Mouse (Mus musculus) limb, embryonic 10.5 days (tissue): ENCODE measurements around the gene Psma7. TPM values are rescaled to one million over a fixed set of nuclear protein-coding genes. Genes with fewer than 3 reads are reported as not detected.
A peak's percentile ranks its signal among the peaks of the same experiment; 100 is the strongest.

ENCODE experiments used
- DNase-seq: peaks from one replicate; pipeline ENCODE4 v3.0.0-alpha.2; 2017; ENCODE audit warnings: low spot score
- H3K27ac ChIP-seq: fragments of 300-500 bp; sonication (generic); 2 replicates; pipeline ENCODE4 v1.5.1; 2016; ENCODE audit warnings: mild to moderate bottlenecking
- H3K27me3 ChIP-seq: fragments of 300-500 bp; sonication (generic); 2 replicates; pipeline ENCODE4 v1.6.1; 2016; ENCODE audit warnings: low read depth, mild to moderate bottlenecking; ENCODE audit not compliant: poor library complexity, severe bottlenecking
- H3K36me3 ChIP-seq: fragments of 300-500 bp; sonication (generic); 2 replicates; pipeline ENCODE4 v1.6.1; 2016; ENCODE audit warnings: mild to moderate bottlenecking, moderate library complexity
- H3K4me1 ChIP-seq: fragments of 300-500 bp; sonication (generic); 2 replicates; pipeline ENCODE4 v1.6.1; 2016
- H3K4me3 ChIP-seq: fragments of 300-500 bp; sonication (generic); 2 replicates; pipeline ENCODE4 v1.5.1; 2016; ENCODE audit warnings: mild to moderate bottlenecking, moderate library complexity
- H3K9me3 ChIP-seq: fragments of 300-500 bp; sonication (generic); replicated peaks from 2 replicates; pipeline ENCODE4 v1.6.1; 2016; ENCODE audit warnings: mild to moderate bottlenecking
- WGBS: fragments of 180-500 bp; shearing (Covaris S2); methylation state at CpG from one replicate; pipeline ENCODE4 v1.1.7; 2016; 5-methylcytosine and 5-hydroxymethylcytosine counted together
- polyA plus RNA-seq: library from polyadenylated mRNA; unstranded; fragments of >200 nt; fragmentation: Nextera tagmentation; extraction: Ambion mirVana; gene quantifications from 2 replicates; pipeline ENCODE4 v1.2.1, GENCODE M21; 2016

Psma7 gene
- 868 and 947 TPM in 2 replicates for polyA plus RNA-seq

DNA sequence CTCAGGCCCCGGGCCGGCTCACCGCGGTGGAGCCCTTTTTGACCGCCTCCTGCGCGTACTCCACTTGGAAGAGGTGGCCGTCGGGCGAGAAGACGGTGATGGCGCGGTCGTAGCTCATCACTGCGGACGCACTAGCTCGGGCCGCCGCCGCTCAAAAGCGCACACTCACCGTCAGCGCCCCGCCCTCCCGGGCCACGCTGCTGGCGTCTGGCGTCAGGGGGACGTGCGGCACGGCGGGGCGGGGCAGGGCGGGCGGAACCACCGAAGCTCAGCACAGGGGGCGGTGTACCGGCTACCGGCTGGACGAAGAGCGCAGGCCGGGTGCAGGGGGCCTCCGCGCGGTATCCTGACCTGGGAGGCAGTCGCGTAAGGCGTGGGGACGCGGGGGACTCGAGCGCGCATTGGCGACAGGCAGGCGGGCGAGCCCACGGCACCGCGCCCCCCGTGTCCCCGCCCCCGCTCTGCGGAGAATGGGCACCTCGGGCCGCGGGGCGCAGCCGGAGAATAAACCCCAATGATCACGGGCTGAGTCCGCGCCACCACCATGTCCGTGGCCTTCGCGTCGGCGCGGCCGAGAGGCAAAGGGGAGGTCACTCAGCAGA is at the start of gene Psma7, which contains the start of gene Ss18l1:
Psma7 (minus strand) TSS at position 178 of the 602 bp plus-strand sequence.
Ss18l1 (plus strand) TSS at position 254 of the 602 bp plus-strand sequence.
- Histone ChIP-seq H3K36me3 (peaks cover 46% of the 10 kb centered on the region), H3K27ac (peak within 1 kb of the TSS; percentile 97), H3K4me1 (peaks cover 38% of the 10 kb centered on the region), H3K27me3 (no peaks in the 10 kb centered on the region), H3K9me3 (no peaks in the 10 kb centered on the region), H3K4me3 (peak within 1 kb of the TSS; percentile 73)
- under 1% methylated on average over 78 of the region's 78 CpGs for WGBS
- peak; percentile 94 for DNase-seq

DNA sequence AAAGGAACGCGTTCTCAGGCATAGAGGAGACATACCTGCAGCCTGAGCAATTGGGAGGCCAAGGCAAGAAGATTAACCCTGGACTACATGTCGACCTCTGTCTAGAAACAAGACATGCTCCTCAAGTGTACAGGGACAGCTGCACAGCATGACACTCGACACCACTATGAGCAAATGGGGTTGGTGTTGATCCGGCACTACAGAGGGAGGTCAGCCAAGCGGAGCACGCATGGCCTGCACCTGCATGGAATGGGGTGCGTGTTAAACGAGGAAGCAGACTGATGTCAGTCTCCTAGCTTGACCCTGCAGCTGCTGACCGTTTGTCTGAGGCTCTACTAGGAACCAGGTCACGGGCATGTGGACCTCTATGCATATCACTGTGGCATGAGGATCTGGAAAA is 48.1 kb upstream of the Psma7 start:
- Histone ChIP-seq H3K4me1 (peaks cover 20% of the 10 kb centered on the region), H3K36me3 (peaks cover 3% of the 10 kb centered on the region), H3K27me3 (peaks cover 9% of the 10 kb centered on the region; the same call in 1 of the 2 replicates), H3K4me3 (no peak overlapping the region), H3K9me3 (no peaks in the 10 kb centered on the region), H3K27ac (no peak overlapping the region)
- no peak for DNase-seq
- WGBS, result 69% methylated on average over 11 of the region's 11 CpGs

DNA sequence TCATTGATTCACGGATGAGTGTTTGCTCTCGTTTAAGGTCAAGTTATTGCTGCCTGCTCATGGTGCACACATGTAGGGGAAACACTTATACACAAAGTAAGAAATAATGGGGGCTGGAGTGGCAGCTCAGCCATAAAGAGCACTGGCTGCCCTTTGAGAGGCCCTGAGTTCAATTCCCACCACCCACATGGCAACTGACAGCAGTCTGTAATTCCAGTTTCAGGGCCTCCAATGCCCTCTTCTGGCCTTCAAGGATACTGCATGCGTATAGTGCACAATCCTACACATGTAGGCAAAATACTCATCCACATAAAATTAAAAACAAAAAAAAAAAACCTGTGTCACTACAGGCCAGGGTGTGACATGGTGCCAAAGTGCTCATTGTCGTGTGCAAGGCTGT is 45.2 kb upstream of the Psma7 start:
- Histone ChIP-seq H3K4me3 (no peak overlapping the region), H3K27ac (no peak overlapping the region), H3K27me3 (0 out of 2 replicates have a peak, but pooled peaks cover 8% of the 10 kb centered on the region), H3K4me1 (peaks cover 35% of the 10 kb centered on the region), H3K9me3 (no peaks in the 10 kb centered on the region), H3K36me3 (peaks cover 20% of the 10 kb centered on the region)
- no peak for DNase-seq
- 89% methylated on average over 4 of the region's 4 CpGs for WGBS

DNA sequence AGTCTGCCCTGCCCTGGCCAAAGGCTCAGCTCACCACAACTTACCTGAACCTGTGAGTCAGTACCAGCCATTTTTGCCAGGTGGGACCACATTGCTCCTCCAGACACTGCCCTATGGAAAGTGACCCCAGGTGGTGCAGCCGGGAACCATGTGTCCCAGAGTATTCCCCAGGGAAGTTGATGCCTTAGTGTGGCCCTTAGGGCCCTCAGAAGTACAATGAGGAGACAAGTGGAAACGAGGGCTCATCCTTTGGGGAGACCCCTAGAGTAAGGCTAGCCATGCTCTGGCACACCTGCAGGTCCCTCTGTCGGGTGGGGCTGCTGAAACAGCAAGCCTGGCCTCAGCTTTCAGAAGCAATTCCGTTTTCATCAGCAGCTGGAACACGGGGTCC is 44.4 kb upstream of the Psma7 start:
- WGBS, result 86% methylated on average over 5 of the region's 5 CpGs
- Histone ChIP-seq H3K36me3 (peaks cover 28% of the 10 kb centered on the region), H3K9me3 (no peaks in the 10 kb centered on the region), H3K4me1 (peaks cover 35% of the 10 kb centered on the region), H3K27me3 (0 out of 2 replicates have a peak, but pooled peaks cover 8% of the 10 kb centered on the region), H3K27ac (no peak overlapping the region), H3K4me3 (no peak overlapping the region)
- no peak for DNase-seq

DNA sequence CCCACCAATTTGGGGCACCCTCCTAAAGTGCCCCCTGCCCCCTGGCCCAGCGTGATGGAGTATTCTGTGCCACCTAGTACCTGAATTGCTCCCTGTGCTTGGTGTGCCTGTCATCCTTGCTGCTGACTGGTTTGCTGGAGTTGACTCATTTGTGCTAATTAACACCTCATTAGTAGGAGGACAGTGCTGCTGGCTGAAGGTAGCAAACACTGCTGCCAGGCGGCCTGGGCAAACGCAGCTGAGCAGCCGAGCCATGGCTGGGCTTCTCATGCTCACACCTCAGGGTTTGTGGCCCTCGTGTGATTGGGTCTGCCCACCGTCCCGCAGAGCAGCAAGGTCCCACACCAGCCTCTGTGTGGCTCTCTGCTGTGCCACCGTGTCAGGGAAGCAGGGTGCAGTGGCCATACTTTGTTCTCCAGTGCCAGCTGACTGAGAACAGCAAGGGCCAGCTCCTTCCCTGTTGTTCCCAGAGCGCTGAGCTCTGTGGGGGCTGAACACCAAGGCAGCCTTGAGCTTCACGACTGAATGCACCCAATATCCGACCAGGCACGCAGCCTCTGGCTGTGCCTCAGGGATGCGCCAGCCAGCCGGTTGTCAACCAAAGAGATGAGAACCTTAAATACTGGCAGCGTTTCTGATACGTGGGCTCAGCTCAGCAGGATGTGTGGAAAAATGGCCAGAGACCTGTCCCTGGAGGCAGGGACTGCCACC is 43.8 kb upstream of the Psma7 start:
- H3K27me3 ChIP-seq, result 0 out of 2 replicates have a peak, but pooled peaks cover 8% of the 10 kb centered on the region
- no peaks in the 10 kb centered on the region for H3K9me3 ChIP-seq
- peaks cover 35% of the 10 kb centered on the region for H3K4me1 ChIP-seq
- DNase-seq, result no peak
- no peak overlapping the region for H3K4me3 ChIP-seq
- H3K27ac ChIP-seq, result no peak overlapping the region
- WGBS, result 63% methylated on average over 16 of the region's 16 CpGs
- peaks cover 28% of the 10 kb centered on the region for H3K36me3 ChIP-seq

DNA sequence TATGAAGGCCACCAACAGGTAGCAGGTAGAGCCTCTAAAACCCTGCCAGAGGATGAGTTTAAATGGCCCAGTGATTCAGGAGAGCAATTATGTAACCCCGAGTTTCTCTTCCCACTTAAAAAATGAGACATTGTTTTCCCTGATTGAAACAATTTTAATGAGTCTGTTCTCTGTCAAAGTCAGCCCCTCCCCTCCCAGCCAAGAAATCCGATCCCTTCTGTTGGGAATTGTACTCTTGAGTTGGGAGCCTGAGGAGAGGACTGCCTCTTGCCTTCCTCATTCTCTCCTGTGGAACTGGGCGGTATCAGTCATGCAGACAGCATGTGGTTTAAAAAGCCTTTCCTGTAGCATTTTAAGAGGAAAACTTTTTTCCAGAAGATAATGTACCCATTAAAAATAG is 42.3 kb upstream of the Psma7 start:
- 0 out of 2 replicates have a peak, but pooled peaks cover 5% of the 10 kb centered on the region for H3K27me3 ChIP-seq
- peaks cover 37% of the 10 kb centered on the region for H3K36me3 ChIP-seq
- DNase-seq, result peak; percentile 31
- H3K4me1 ChIP-seq, result peaks cover 27% of the 10 kb centered on the region
- H3K4me3 ChIP-seq, result no peak overlapping the region
- no peaks in the 10 kb centered on the region for H3K9me3 ChIP-seq
- no peak overlapping the region for H3K27ac ChIP-seq
- 24% methylated on average over 3 of the region's 3 CpGs for WGBS

DNA sequence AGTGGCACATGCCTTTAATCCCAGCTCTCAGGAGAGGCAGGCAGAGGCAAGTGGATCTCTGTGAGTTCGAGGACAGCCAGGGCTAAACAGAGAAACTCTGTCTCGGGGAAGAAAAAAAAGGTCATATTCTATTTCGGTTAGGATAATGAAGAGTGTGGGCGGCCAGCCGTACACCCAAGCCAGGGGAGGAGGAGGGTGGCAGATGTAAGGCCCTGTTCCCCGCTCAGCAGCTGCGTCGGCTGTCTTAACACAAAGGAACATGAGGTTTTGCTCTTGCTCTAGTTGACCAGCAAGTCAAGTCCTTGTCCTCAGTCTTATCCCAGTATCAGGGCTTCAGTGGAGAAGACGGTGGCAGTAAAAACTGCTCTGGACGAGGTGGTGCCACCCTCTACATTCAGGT is 40.8 kb upstream of the Psma7 start:
- DNase-seq, result no peak
- Histone ChIP-seq H3K36me3 (peaks cover 46% of the 10 kb centered on the region), H3K27ac (no peak overlapping the region), H3K4me1 (peaks cover 27% of the 10 kb centered on the region), H3K4me3 (no peak overlapping the region), H3K9me3 (no peaks in the 10 kb centered on the region), H3K27me3 (no peaks in the 10 kb centered on the region)
- 94% methylated on average over 10 of the region's 10 CpGs for WGBS

DNA sequence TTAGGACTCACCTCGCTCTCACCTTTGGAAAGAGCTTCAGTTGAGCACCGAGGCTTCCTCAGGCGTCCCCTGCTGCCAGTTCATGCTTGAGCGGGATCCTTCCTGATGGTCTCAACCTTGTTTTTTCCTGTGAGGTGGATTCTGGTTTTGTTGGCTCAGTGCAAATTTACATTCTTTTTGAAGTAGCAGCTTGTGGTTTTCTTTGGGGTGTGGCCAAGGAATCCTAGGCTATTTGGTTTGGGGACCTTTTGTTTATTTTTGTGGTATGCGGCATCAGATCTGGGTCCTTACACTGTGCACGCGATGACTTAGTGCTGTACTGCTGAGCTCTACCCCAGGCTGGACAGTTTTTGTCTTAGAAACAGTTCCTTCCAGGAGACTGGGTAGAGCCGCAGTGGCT is 38.4 kb upstream of the Psma7 start:
- Histone ChIP-seq H3K9me3 (no peaks in the 10 kb centered on the region), H3K27me3 (no peaks in the 10 kb centered on the region), H3K4me1 (peaks cover 19% of the 10 kb centered on the region), H3K4me3 (no peak overlapping the region), H3K27ac (no peak overlapping the region), H3K36me3 (peaks cover 57% of the 10 kb centered on the region)
- WGBS, result 93% methylated on average over 8 of the region's 8 CpGs
- no peak for DNase-seq

DNA sequence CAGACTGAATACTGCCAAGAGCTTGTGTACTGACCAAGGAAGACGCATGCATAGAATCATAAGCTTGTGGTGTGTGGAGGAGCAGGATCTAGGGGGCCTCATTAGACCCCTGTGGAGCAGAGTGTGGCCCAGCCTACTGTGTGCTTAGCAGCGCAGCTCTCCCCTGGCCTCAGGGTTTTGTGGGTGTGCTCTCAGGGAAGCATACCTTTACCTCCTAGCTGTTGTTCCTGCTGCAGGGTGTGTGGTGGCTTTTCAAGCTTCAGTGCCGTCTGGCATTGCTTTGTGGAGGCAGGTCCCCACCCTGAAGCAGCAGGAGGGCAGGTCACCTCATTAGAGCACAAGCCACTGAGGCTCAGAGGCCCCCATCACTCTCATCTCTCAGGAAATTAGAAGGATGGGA is 35.4 kb upstream of the Psma7 start:
- Histone ChIP-seq H3K27me3 (no peaks in the 10 kb centered on the region), H3K4me1 (no peaks in the 10 kb centered on the region), H3K27ac (no peak overlapping the region), H3K4me3 (no peak overlapping the region), H3K9me3 (no peaks in the 10 kb centered on the region), H3K36me3 (peaks cover 47% of the 10 kb centered on the region)
- 67% methylated on average over 3 of the region's 3 CpGs for WGBS
- DNase-seq, result no peak

DNA sequence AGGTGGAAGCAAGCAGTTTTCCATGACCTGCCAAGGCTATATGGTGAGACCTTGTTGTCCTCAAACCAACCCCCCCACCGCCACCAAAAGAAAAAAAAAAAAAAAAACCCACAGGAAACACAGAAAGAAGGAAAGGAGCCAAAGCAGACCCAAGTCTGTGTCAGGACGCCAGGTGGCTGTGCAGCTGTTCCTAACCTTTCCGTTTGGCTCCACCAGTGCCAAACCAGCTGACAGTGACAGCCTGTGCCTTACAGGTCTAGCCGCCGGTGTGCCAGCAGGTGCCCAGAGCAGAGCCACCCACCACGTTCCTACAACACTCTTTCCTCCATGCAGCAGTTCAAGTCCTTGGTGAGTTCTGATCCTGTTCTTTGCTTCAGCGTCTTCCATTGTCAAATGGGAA is 30.7 kb upstream of the Psma7 start:
- no peak for DNase-seq
- Histone ChIP-seq H3K9me3 (no peaks in the 10 kb centered on the region), H3K27ac (no peak overlapping the region), H3K27me3 (no peaks in the 10 kb centered on the region), H3K36me3 (peaks cover 33% of the 10 kb centered on the region), H3K4me1 (peaks cover 10% of the 10 kb centered on the region), H3K4me3 (no peak overlapping the region)
- WGBS, result 92% methylated on average over 7 of the region's 7 CpGs

DNA sequence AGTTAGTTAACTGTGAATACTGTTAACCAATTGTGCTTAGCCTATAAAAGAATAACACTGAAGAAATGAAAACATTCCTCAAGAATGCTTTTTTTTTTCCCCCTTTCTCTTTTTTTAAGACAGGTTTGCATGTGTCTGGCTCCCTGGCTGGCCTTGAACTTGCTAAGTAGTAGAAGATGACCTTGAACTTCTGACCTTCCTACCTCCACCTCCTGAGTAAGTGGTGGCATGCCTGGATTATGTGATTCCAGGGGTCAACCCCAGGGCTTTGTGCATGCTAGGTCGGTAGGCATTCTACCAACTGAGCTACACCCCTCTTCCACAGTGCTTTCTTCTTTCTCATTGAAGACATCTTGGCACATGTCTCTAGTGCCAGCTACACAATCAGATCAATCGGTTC is 29.4 kb upstream of the Psma7 start:
- WGBS, result 83% methylated on average over 2 of the region's 2 CpGs
- Histone ChIP-seq H3K27me3 (no peaks in the 10 kb centered on the region), H3K27ac (no peak overlapping the region), H3K36me3 (peaks cover 33% of the 10 kb centered on the region), H3K4me3 (no peak overlapping the region), H3K9me3 (no peaks in the 10 kb centered on the region), H3K4me1 (peaks cover 10% of the 10 kb centered on the region)
- no peak for DNase-seq

DNA sequence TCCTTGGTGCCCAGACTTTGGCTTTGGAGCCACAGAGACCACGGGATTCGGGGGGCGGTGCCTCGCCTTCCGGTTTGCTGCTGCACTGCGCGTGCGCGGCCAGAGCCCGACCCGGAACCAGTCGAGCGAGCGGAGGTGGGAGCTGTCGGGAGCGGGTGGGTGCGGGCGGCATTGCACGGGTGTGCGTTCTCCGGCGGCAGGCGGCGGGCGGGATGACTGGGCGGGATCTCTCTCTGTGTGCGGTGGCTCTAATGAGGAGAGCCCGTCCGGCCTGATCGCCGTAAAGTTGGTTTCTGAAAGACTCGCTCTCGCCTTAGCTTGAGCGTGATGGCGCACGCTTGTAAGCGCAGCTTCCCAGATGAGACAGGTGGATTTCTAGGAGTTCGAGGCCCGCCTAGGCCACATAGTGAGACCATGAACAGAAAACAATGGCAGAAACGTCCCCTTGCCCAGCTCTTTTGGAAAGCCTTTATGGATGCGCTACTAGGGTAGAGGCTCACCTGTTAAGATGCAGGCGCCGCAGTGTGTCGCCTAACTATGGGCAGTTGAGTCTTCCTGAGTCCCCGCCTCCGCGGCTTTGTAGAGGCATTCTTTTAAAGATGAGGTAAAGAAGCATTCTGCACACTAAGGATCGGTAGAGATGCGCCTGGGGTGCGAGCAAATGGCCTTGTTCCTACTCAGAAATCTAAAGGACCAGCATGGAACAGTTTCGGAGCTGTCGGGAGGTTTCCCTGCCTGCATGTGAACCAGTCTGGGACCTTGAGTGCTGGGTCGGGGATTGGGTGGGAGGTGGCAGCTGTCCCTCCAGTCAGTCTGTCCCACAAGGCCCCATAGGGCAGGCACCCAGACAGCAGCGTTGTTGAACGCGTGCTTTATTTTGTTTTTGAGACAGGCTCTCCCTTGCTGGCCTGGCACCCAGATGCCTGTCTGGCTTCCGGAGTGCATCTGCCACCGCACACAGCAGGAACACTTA is 28.5 kb upstream of the Psma7 start, which contains the start of gene Mtg2:
Mtg2 (plus strand) TSS at position 108 of the 973 bp plus-strand sequence.
- H3K9me3 ChIP-seq, result no peaks in the 10 kb centered on the region
- peak within 1 kb of the TSS; percentile 80 for H3K4me3 ChIP-seq
- DNase-seq, result peak; percentile 98
- peak within 1 kb of the TSS; percentile 85 for H3K27ac ChIP-seq
- no peaks in the 10 kb centered on the region for H3K27me3 ChIP-seq
- peaks cover 33% of the 10 kb centered on the region for H3K36me3 ChIP-seq
- peaks cover 10% of the 10 kb centered on the region for H3K4me1 ChIP-seq
- 7% methylated on average over 58 of the region's 58 CpGs for WGBS
